Mouse (Mus musculus): ENCODE data around the gene Lamc2. TPM values are rescaled to one million over a fixed set of nuclear protein-coding genes. Genes with fewer than 3 reads are reported as not detected.

Gene Lamc2
- polyA plus RNA-seq, 1 experiment from 2014 or later: 2.9 TPM

DNA sequence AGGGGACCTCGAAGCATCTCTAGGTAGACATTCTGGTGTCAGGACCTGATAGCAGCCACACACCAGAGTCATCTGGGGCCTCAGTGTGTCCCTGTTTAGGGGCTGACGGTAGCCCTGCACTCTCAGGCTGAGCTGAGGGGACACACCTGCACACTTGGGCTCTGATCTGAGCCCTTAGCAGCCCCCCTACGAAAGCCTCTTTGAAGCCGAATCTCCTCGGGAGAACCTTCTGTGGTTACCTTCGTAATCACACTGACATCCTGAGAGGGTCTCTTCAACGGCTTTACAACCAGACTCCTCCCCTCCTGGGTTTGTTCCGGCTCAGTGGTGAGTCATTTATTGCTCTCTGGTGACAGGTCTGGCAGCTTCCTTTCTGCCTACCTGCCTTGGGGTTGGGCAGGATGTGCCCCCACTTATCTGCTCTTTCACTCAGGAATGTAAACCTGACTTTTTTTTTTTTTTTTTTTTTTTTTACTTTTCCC lies 45.5 kb downstream of the Lamc2 start:
- Histone ChIP-seq H3K9ac (ENCODE audit: low read depth, low read length) (no peak overlapping the region), H3K4me3 (ENCODE audit: low read depth, low read length) (no peak overlapping the region), H3K9me3 (replicated peaks; ENCODE audit: control insufficient read depth, low read length, poor library complexity, severe bottlenecking) (no peaks in the 10 kb centered on the region), H3K4me1 (ENCODE audit: control insufficient read depth, insufficient read depth, low read length) (no peaks in the 10 kb centered on the region), H3K27me3 (ENCODE audit: control insufficient read depth, insufficient read depth, low read depth, low read length) (no peaks in the 10 kb centered on the region), H3K4me2 (ENCODE audit: low read length) (no peak overlapping the region), H3K27ac (ENCODE audit: low read length) (no peak overlapping the region), H3K36me3 (ENCODE audit: control insufficient read depth, insufficient read depth, low read length) (no peaks in the 10 kb centered on the region)
- 36% methylated on average over 8 of the region's 8 CpGs for WGBS
- no peak for ATAC-seq

DNA sequence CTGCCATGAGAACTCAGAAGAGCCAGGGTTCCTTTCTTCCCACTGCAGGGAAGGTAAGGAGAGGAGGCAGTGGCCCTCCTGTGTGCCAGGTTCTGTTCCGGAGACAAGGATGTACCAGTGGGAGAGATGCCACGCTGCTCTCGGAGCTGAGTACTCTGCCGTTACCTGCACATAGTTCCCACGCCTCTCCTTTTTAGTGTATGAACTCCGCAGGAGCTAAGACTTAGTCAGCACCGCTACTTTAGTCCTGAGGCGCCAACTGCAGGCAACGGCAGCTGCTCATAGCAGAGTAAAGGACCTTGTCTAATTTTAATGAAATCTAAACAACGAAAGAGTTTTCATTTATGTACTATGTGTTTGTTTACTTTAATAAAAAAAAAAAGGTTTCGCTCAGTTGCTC lies 46.0 kb downstream of the Lamc2 start:
- no peaks in the 10 kb centered on the region for H3K36me3 ChIP-seq (ENCODE audit: control insufficient read depth, insufficient read depth, low read length)
- H3K27me3 ChIP-seq (ENCODE audit: control insufficient read depth, insufficient read depth, low read depth, low read length): no peaks in the 10 kb centered on the region
- no peak overlapping the region for H3K9ac ChIP-seq (ENCODE audit: low read depth, low read length)
- H3K27ac ChIP-seq (ENCODE audit: low read length): no peak overlapping the region
- H3K4me1 ChIP-seq (ENCODE audit: control insufficient read depth, insufficient read depth, low read length): no peaks in the 10 kb centered on the region
- WGBS: 79% methylated on average over 11 of the region's 11 CpGs
- H3K4me2 ChIP-seq (ENCODE audit: low read length): no peak overlapping the region
- no peak for ATAC-seq
- H3K9me3 ChIP-seq (replicated peaks; ENCODE audit: control insufficient read depth, low read length, poor library complexity, severe bottlenecking): no peaks in the 10 kb centered on the region
- no peak overlapping the region for H3K4me3 ChIP-seq (ENCODE audit: low read depth, low read length)

DNA sequence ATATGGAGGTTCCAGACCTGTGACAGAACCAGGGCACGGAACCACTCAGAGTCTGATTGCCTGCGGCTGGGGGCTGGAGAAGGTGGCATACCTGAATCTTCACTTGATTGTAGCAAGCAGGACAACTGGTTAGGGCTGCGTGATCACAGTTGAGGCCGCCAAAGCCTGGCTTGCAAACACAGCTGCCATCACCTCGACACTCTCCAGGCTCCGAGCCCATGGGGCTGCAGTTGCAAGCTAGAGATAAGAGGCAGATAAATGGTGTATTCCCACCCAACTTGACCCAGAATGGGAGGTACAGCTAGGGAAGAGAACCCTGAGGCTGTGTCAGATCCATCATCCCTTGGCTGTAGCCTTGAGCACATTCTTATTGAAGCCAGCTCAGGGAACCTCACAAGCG lies 46.6 kb downstream of the Lamc2 start:
- 90% methylated on average over 7 of the region's 7 CpGs for WGBS
- H3K4me2 ChIP-seq (ENCODE audit: low read length): no peak overlapping the region
- no peak for ATAC-seq
- H3K36me3 ChIP-seq (ENCODE audit: control insufficient read depth, insufficient read depth, low read length): no peaks in the 10 kb centered on the region
- H3K4me3 ChIP-seq (ENCODE audit: low read depth, low read length): no peak overlapping the region
- no peaks in the 10 kb centered on the region for H3K27me3 ChIP-seq (ENCODE audit: control insufficient read depth, insufficient read depth, low read depth, low read length)
- no peaks in the 10 kb centered on the region for H3K4me1 ChIP-seq (ENCODE audit: control insufficient read depth, insufficient read depth, low read length)
- H3K27ac ChIP-seq (ENCODE audit: low read length): no peak overlapping the region
- no peak overlapping the region for H3K9ac ChIP-seq (ENCODE audit: low read depth, low read length)
- no peaks in the 10 kb centered on the region for H3K9me3 ChIP-seq (replicated peaks; ENCODE audit: control insufficient read depth, low read length, poor library complexity, severe bottlenecking)

DNA sequence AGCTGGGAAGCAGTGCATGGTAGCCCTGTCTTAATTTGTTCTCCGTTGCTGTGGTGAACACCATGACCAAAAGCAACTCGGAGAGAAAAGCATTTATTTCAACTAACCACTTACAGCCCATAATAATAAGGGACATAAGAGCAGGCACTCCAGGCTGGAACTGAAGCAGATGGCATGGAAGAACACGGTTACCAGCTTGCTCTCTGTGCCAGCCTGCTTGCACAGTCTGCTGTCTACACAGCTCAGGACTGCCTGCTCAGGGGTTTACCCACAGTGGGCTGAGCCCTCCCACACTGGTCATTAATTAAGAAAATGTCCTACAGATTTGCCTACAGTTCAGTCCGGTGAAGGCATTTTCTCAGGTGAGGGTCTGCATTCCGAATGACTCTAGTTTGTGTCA lies 47.8 kb downstream of the Lamc2 start:
- no peaks in the 10 kb centered on the region for H3K9me3 ChIP-seq (replicated peaks; ENCODE audit: control insufficient read depth, low read length, poor library complexity, severe bottlenecking)
- no peak overlapping the region for H3K4me3 ChIP-seq (ENCODE audit: low read depth, low read length)
- no peaks in the 10 kb centered on the region for H3K4me1 ChIP-seq (ENCODE audit: control insufficient read depth, insufficient read depth, low read length)
- no peak overlapping the region for H3K9ac ChIP-seq (ENCODE audit: low read depth, low read length)
- ATAC-seq: no peak
- no peaks in the 10 kb centered on the region for H3K36me3 ChIP-seq (ENCODE audit: control insufficient read depth, insufficient read depth, low read length)
- WGBS: 69% methylated on average over 5 of the region's 5 CpGs
- no peak overlapping the region for H3K4me2 ChIP-seq (ENCODE audit: low read length)
- no peaks in the 10 kb centered on the region for H3K27me3 ChIP-seq (ENCODE audit: control insufficient read depth, insufficient read depth, low read depth, low read length)
- no peak overlapping the region for H3K27ac ChIP-seq (ENCODE audit: low read length)

DNA sequence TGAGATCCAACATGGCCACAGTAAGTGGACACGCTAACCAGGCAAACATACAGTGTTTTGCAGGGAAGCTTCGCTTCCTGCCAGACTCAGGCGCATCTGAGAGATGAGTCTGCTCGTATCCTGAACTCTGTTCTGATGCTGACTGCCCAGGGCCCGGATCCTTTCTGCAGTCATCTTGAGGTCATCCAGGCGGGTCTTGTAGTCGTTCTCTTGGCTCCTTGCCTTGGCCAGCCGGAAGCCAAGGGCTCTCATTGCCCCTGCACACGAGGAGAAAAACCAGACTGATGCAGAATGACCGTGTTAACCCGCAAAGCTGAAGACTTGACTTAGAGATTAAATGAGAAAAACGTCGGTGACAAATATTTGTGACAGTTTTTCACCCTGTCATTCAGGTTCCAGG lies 49.6 kb downstream of the Lamc2 start:
- ATAC-seq: no peak
- Histone ChIP-seq H3K4me1 (ENCODE audit: control insufficient read depth, insufficient read depth, low read length) (no peaks in the 10 kb centered on the region), H3K4me3 (ENCODE audit: low read depth, low read length) (no peak overlapping the region), H3K27ac (ENCODE audit: low read length) (no peak overlapping the region), H3K9ac (ENCODE audit: low read depth, low read length) (no peak overlapping the region), H3K36me3 (ENCODE audit: control insufficient read depth, insufficient read depth, low read length) (no peaks in the 10 kb centered on the region), H3K27me3 (ENCODE audit: control insufficient read depth, insufficient read depth, low read depth, low read length) (no peaks in the 10 kb centered on the region), H3K4me2 (ENCODE audit: low read length) (no peak overlapping the region), H3K9me3 (replicated peaks; ENCODE audit: control insufficient read depth, low read length, poor library complexity, severe bottlenecking) (no peaks in the 10 kb centered on the region)
- 90% methylated on average over 13 of the region's 13 CpGs for WGBS

DNA sequence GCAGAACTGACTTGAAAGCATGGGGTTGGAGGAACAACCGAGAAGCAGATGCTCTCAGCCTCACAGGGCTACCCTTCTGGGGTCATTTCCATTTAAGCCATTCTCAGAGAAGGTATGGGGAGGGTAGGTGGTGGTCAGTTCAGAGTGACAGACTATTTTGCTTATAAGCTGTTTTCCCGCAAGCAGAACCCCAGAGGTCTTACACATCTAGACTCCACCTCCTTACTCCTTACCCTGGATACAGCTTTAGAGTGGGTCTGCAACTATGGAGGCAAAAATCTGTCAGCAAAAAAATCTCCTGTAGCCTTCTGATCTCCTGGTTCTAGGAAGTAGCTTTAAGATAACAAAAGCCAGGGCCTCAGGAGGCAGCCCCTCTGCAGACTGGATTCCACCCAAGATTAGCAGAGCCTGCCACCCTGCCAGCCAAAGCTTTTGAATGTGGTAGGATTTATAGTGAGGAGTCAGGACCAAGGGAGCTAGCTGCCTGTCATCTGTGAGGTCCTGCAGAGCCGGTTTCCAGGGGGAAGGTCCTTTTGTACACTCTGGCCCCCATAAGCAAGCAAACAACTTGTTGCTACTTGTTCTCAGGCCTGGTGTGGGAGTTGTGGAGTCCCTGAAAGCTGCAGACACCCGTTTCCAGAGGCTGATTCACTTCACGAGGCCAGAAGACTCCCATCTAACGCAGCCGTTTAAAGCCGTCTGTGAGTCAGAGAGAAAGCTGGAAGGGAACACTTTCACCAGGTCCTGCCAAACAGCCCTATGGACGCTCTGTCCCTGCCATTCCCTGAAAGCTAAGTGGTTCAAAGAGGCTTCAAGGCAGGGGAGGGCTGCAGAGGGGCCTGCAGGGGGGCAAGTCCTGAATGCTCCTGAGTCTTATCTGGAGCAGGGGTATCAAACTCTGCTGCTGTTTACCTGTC lies 52.1 kb downstream of the Lamc2 start:
- Histone ChIP-seq H3K4me1 (ENCODE audit: control insufficient read depth, insufficient read depth, low read length) (no peaks in the 10 kb centered on the region), H3K36me3 (ENCODE audit: control insufficient read depth, insufficient read depth, low read length) (no peaks in the 10 kb centered on the region), H3K27me3 (ENCODE audit: control insufficient read depth, insufficient read depth, low read depth, low read length) (no peaks in the 10 kb centered on the region), H3K4me2 (ENCODE audit: low read length) (no peak overlapping the region), H3K27ac (ENCODE audit: low read length) (no peak overlapping the region), H3K9ac (ENCODE audit: low read depth, low read length) (no peak overlapping the region), H3K9me3 (replicated peaks; ENCODE audit: control insufficient read depth, low read length, poor library complexity, severe bottlenecking) (no peaks in the 10 kb centered on the region), H3K4me3 (ENCODE audit: low read depth, low read length) (no peak overlapping the region)
- WGBS: 12% methylated on average over 9 of the region's 9 CpGs
- ATAC-seq: peak; percentile 58; the same call in 1 of the 2 replicates

DNA sequence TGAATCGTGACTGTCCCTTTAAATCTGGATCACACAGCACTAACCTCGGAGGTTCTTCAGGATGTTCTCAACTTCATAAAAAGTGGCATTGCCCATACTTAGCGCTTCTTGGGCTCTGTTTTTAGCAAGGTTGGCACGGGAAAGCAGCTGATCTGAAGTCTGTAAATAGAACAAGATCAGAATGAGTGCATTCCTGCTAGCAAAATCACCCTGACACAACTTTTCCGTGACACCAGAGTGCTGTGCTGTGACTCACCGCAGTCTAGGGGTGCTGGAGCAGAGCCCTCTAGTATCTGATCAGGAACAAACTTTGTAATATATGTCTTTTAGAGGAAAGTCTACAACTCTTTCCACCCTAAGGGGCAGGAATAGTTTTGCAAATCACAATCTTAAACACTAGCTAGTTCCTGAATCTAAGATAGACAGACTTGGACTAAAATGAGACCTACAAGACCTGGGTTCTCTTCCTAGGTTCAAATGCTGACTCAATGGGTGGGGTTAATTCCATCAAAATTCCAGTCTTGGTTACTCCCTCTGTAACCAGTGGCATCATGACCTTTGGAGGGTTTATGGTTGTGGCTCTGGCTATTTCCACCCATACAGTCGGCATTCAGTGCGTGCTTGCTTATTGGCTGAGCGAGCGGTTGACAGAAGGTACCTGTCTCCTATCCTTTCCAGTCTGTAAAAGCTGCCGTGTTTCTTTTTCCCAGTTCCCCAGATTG lies 56.1 kb downstream of the Lamc2 start:
- H3K9me3 ChIP-seq (replicated peaks; ENCODE audit: control insufficient read depth, low read length, poor library complexity, severe bottlenecking): no peaks in the 10 kb centered on the region
- no peak overlapping the region for H3K4me2 ChIP-seq (ENCODE audit: low read length)
- no peak overlapping the region for H3K9ac ChIP-seq (ENCODE audit: low read depth, low read length)
- H3K4me1 ChIP-seq (ENCODE audit: control insufficient read depth, insufficient read depth, low read length): no peaks in the 10 kb centered on the region
- H3K36me3 ChIP-seq (ENCODE audit: control insufficient read depth, insufficient read depth, low read length): no peaks in the 10 kb centered on the region
- no peaks in the 10 kb centered on the region for H3K27me3 ChIP-seq (ENCODE audit: control insufficient read depth, insufficient read depth, low read depth, low read length)
- no peak for ATAC-seq
- no peak overlapping the region for H3K27ac ChIP-seq (ENCODE audit: low read length)
- whole genome bisulfite sequencing: 91% methylated on average over 11 of the region's 11 CpGs
- H3K4me3 ChIP-seq (ENCODE audit: low read depth, low read length): no peak overlapping the region

DNA sequence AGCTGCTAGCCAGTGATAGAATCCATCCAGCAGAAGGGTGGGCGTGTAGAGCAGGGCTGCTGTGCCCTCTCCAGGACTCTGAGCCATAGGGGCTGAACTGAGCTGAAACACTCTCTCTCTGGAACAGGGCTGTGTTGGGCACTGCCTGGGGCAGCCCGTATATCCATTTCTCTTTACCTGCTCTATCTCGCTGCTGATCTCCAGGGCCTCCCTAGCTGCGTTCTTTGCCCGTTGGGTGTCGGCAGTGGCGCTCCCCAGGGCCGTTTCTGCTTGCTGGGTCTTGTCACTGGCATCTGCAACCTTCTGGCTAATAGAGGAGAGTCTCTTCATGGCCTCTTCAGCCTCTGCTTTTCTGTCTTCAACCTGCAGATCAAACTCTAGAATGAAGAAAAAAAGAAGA lies 57.5 kb downstream of the Lamc2 start:
- Histone ChIP-seq H3K36me3 (ENCODE audit: control insufficient read depth, insufficient read depth, low read length) (no peaks in the 10 kb centered on the region), H3K27me3 (ENCODE audit: control insufficient read depth, insufficient read depth, low read depth, low read length) (no peaks in the 10 kb centered on the region), H3K27ac (ENCODE audit: low read length) (no peak overlapping the region), H3K4me3 (ENCODE audit: low read depth, low read length) (no peak overlapping the region), H3K9me3 (replicated peaks; ENCODE audit: control insufficient read depth, low read length, poor library complexity, severe bottlenecking) (no peaks in the 10 kb centered on the region), H3K4me2 (ENCODE audit: low read length) (no peak overlapping the region), H3K4me1 (ENCODE audit: control insufficient read depth, insufficient read depth, low read length) (no peaks in the 10 kb centered on the region), H3K9ac (ENCODE audit: low read depth, low read length) (no peak overlapping the region)
- 83% methylated on average over 8 of the region's 8 CpGs for WGBS
- no peak for ATAC-seq

DNA sequence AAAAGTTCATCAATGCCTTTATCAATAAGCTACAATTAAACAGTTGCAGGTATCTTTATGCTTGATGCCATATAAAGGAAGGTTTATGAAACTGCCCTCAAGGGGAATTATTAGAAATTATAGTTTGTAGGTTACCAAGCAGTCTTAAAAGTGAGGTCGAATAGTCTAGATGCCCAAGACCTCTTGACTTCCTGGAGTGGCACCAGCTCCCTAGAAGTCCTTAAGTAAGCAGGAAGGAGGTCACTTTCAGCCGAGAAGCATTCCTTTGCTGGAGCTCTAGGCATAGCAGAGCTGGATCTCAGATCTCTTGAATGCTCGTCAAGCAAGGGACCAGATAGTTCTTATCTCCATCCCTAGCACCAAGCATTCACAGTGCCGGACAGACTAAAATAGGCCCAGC lies 58.6 kb downstream of the Lamc2 start:
- WGBS: 83% methylated on average over 4 of the region's 4 CpGs
- ATAC-seq: no peak
- H3K4me1 ChIP-seq (ENCODE audit: control insufficient read depth, insufficient read depth, low read length): no peaks in the 10 kb centered on the region

More for the DNA sequence above, 58.6 kb downstream of the Lamc2 start:
- no peaks in the 10 kb centered on the region for H3K27me3 ChIP-seq (ENCODE audit: control insufficient read depth, insufficient read depth, low read depth, low read length)
- H3K36me3 ChIP-seq (ENCODE audit: control insufficient read depth, insufficient read depth, low read length): no peaks in the 10 kb centered on the region
- no peak overlapping the region for H3K27ac ChIP-seq (ENCODE audit: low read length)
- no peak overlapping the region for H3K9ac ChIP-seq (ENCODE audit: low read depth, low read length)
- no peak overlapping the region for H3K4me2 ChIP-seq (ENCODE audit: low read length)
- H3K4me3 ChIP-seq (ENCODE audit: low read depth, low read length): no peak overlapping the region
- no peaks in the 10 kb centered on the region for H3K9me3 ChIP-seq (replicated peaks; ENCODE audit: control insufficient read depth, low read length, poor library complexity, severe bottlenecking)

Data from midbrain, embryonic 16.5 days (tissue).